In the genomic region with DNA sequence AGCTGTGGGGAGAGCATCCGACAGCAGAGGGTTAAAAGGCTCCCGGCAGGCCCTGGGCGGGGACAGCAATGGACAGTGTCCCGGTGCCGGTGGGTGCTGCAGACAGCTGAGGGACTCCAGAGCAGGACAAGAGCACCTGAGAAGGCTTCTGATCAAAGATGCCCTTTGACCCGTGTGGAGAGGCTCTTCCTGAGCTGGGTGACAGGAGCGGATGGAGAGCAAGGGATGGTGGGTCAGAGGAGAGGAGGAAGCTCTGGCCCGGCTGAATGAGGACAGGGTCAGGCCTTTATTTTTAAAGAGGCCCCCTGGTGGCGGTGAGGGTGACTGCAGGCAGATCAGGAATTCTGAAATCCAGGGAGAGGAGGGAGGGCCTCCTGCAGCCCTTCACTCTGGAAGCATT, we compare ENCODE assay signal across 8 mouse cellular contexts. TPM values are rescaled to one million over a fixed set of nuclear protein-coding genes. Genes with fewer than 3 reads are reported as not detected.
DNase-seq lines count a peak whose midpoint lies in the region; ATAC-seq and TF ChIP-seq lines count a peak whose summit lies in the region.

No protein-coding gene starts in this region.

- H3K27ac ChIP-seq in hindbrain, embryonic 14.5 days: no peak overlapping the region

- WGBS in hindbrain, embryonic 14.5 days: under 1% methylated on average over 9 of the region's 9 CpGs

- peaks cover 39% of the 10 kb centered on the region for H3K36me3 ChIP-seq in hindbrain, embryonic 14.5 days (replicated peaks; ENCODE audit: control insufficient read depth, insufficient read depth)

- peak; percentile 51 for ATAC-seq in Patski
- ATAC-seq in hindbrain, embryonic 14.5 days (ENCODE audit: low FRiP score): peak; percentile 47

- peak overlapping the region; percentile 14; the same call in 1 of the 2 replicates for H3K4me3 ChIP-seq in hindbrain, embryonic 14.5 days (replicated peaks; ENCODE audit: low read length)

- no peaks in the 10 kb centered on the region for H3K9me3 ChIP-seq in hindbrain, embryonic 14.5 days (ENCODE audit: control insufficient read depth, low read length)

- H3K4me1 ChIP-seq in hindbrain, embryonic 14.5 days (replicated peaks; ENCODE audit: control insufficient read depth, insufficient read depth, low read length): 0 out of 2 replicates have a peak, but pooled peaks cover 4% of the 10 kb centered on the region

- no peak for TF ChIP-seq CTCF in Patski (IDR thresholded peaks at IDR 0.05)

- CTCF ChIA-PET in Patski (lab: Charles Lee): interaction anchor here (0.8 to 4.0 kb wide), 14 partner anchors 8 to 39 kb away, joined by 3 to 33 read pairs (median 4); no protein-coding TSS in a partner anchor

- DNase-seq in Patski (ENCODE audit: low read depth, low spot score): no peak
- peak; percentile 89 to 91 for DNase-seq in cerebellum, postnatal 36 days
- peak; percentile 78 to 83 for DNase-seq in frontal cortex, postnatal 36 days (ENCODE audit: low spot score in 2 of 2)
- DNase-seq in hindbrain, embryonic 14.5 days (ENCODE audit: low spot score): peak; percentile 83
- peak; percentile 78 to 80 for DNase-seq in layer of hippocampus, postnatal 36 days
- DNase-seq in lung, postnatal 25 days (ENCODE audit: low spot score): peak; percentile 83
- DNase-seq in retina, postnatal 1 day: peak; percentile 91
- DNase-seq in urinary bladder, postnatal 14 days (ENCODE audit: low spot score): peak; percentile 80

- peak overlapping the region; percentile 48 for H3K9ac ChIP-seq in hindbrain, embryonic 14.5 days

- POLR2A ChIA-PET in Patski (lab: Charles Lee): interaction anchor here (0.7 to 2.1 kb wide), 3 partner anchors 28 to 104 kb away, joined by 6 to 8 read pairs (median 8); no protein-coding TSS in a partner anchor

- peak overlapping the region; percentile 48 for H3K4me2 ChIP-seq in hindbrain, embryonic 14.5 days (replicated peaks)

- in situ Hi-C loops in Patski (cut with MboI; ENCODE audit: low pct_unique_long_range_greater_than_20kb): no loop called here

- H3K27me3 ChIP-seq in Patski: no peaks in the 10 kb centered on the region
- no peaks in the 10 kb centered on the region for H3K27me3 ChIP-seq in hindbrain, embryonic 14.5 days (ENCODE audit: control insufficient read depth, insufficient read depth, low read length)

RNA-seq across cellular contexts. Expression of a gene that starts 4.9 kb away (rescaled TPM):
- polyA plus RNA-seq in Patski (2021): 135 TPM
- polyA plus RNA-seq in hindbrain, embryonic 14.5 days (2014; fragmentation: Nextera tagmentation; extraction: Ambion mirVana): 37.4 and 41.1 TPM in 2 replicates
- 10 to 100 TPM in 1 of 2 experiments, 1 to 10 TPM in 1; 7.7 to 12.7 TPM for total RNA-seq in layer of hippocampus, postnatal 36 days (2021)

RNA-seq across cellular contexts. Expression of a gene that starts 7.9 kb away (rescaled TPM):
- polyA plus RNA-seq in Patski (2021): 46.7 TPM
- 57.7 and 59.2 TPM in 2 replicates for polyA plus RNA-seq in hindbrain, embryonic 14.5 days (2014; fragmentation: Nextera tagmentation; extraction: Ambion mirVana)
- total RNA-seq in layer of hippocampus, postnatal 36 days (2021): 10 to 100 TPM; 36.7 to 39.5 TPM

RNA-seq across cellular contexts. Expression of a gene that starts 16.1 kb away (rescaled TPM):
- polyA plus RNA-seq in Patski (2021): 2,052 TPM
- 117 and 157 TPM in 2 replicates for polyA plus RNA-seq in hindbrain, embryonic 14.5 days (2014; fragmentation: Nextera tagmentation; extraction: Ambion mirVana)
- 10 to 100 TPM; 18.2 to 19.2 TPM for total RNA-seq in layer of hippocampus, postnatal 36 days (2021)

RNA-seq across cellular contexts. Expression of a gene that starts 28.9 kb away (rescaled TPM):
- 10.6 TPM for polyA plus RNA-seq in Patski (2021)
- 105 and 121 TPM in 2 replicates for polyA plus RNA-seq in hindbrain, embryonic 14.5 days (2014; fragmentation: Nextera tagmentation; extraction: Ambion mirVana)
- total RNA-seq in layer of hippocampus, postnatal 36 days (2021): 100 to 1,000 TPM; 171 to 176 TPM

RNA-seq across cellular contexts. Expression of a gene that starts 43.1 kb away (rescaled TPM):
- 13.6 TPM for polyA plus RNA-seq in Patski (2021)
- 3.7 and 5.5 TPM in 2 replicates for polyA plus RNA-seq in hindbrain, embryonic 14.5 days (2014; fragmentation: Nextera tagmentation; extraction: Ambion mirVana)
- total RNA-seq in layer of hippocampus, postnatal 36 days (2021): 10 to 100 TPM; 32.0 to 33.3 TPM

Comparison
In these comparisons a context has a peak if more than half of its experiments do, and no peak if none do; other contexts are left out.
1. RNA of a gene that starts 16.1 kb away (polyA plus RNA-seq): 2,052 TPM in Patski (single experiment); 117 to 157 TPM in hindbrain, embryonic 14.5 days; every median in the first group is over 10 times any median in the second.